Mouse (Mus musculus): ENCODE measurements around the gene Dusp16.

DNA sequence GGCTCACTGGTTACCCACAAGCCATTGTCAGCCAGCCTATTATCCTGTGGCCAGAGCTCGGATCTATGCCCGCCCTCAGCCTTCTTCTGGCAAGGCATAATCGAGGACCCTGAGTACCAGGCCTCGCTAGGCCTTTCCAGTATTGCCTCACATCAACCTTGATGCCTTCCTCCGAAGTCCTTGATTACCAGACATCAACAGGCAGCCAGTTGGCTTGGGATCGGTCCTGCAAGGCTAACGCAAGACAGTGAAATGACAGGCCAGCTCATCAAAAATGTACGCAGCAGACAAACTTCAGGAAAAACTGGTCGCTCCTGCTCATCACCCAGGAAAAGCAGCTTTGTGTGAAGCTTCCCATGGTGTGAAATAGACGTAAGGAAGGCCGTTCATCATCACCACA, 15.4 kb upstream of the Dusp16 start:
- TF ChIP-seq EP300 (IDR thresholded peaks at IDR 0.05; ENCODE audit: low read depth) (no peak), CTCF (IDR thresholded peaks at IDR 0.05; ENCODE audit: low read depth) (no peak)
